Mouse (Mus musculus) liver, embryonic 15.5 days (tissue): ENCODE measurements around the gene Fut9. TPM values are rescaled to one million over a fixed set of nuclear protein-coding genes. Genes with fewer than 3 reads are reported as not detected.

Experiments used
- ATAC-seq: fragments of 200-750 bp; cut with Nextera tagmentation; 2 replicates; pipeline ENCODE4 v1.8.0; 2017; ENCODE audit warnings: moderate number of reproducible peaks, mild to moderate bottlenecking, moderate library complexity; ENCODE audit not compliant: insufficient read depth
- H3K27ac ChIP-seq: fragments of 300-500 bp; sonication (generic); replicated peaks from 2 replicates; pipeline ENCODE4 v1.5.1; 2015; ENCODE audit warnings: mild to moderate bottlenecking, inconsistent platforms
- H3K27me3 ChIP-seq: fragments of 300-500 bp; sonication (generic); 2 replicates; pipeline ENCODE4 v1.6.1; 2015; ENCODE audit warnings: mild to moderate bottlenecking, inconsistent platforms
- H3K36me3 ChIP-seq: fragments of 300-500 bp; sonication (generic); replicated peaks from 2 replicates; pipeline ENCODE4 v1.6.1; 2015; ENCODE audit warnings: moderate library complexity, mild to moderate bottlenecking, inconsistent platforms
- H3K4me1 ChIP-seq: fragments of 300-500 bp; sonication (generic); replicated peaks from 2 replicates; pipeline ENCODE4 v1.6.1; 2015; ENCODE audit warnings: inconsistent platforms
- H3K4me2 ChIP-seq: fragments of 300-500 bp; sonication (generic); 2 replicates; pipeline ENCODE4 v1.6.1; 2015; ENCODE audit warnings: moderate library complexity, mild to moderate bottlenecking, inconsistent platforms
- H3K4me3 ChIP-seq: fragments of 300-500 bp; sonication (generic); replicated peaks from 2 replicates; pipeline ENCODE4 v1.5.1; 2015; ENCODE audit warnings: mild to moderate bottlenecking, inconsistent platforms
- H3K9ac ChIP-seq: fragments of 300-500 bp; sonication (generic); 2 replicates; pipeline ENCODE4 v1.6.1; 2015; ENCODE audit warnings: moderate library complexity, mild to moderate bottlenecking, inconsistent platforms
- H3K9me3 ChIP-seq: fragments of 300-500 bp; sonication (generic); replicated peaks from 2 replicates; pipeline ENCODE4 v1.6.1; 2016; ENCODE audit warnings: inconsistent platforms
- WGBS: fragments of 180-500 bp; shearing (Covaris S2); methylation state at CpG from one replicate; pipeline ENCODE4 v1.1.7; 2015; ENCODE audit warnings: mixed read lengths; ENCODE audit not compliant: insufficient replicate concordance; 5-methylcytosine and 5-hydroxymethylcytosine counted together
- polyA plus RNA-seq: library from polyadenylated mRNA; unstranded; fragments of >200 nt; fragmentation: Nextera tagmentation; extraction: Ambion mirVana; gene quantifications from 2 replicates; pipeline ENCODE4 v1.2.1, GENCODE M21; 2015

Fut9 gene
- polyA plus RNA-seq, 1 experiment from 2014 or later = 0.01 TPM

DNA sequence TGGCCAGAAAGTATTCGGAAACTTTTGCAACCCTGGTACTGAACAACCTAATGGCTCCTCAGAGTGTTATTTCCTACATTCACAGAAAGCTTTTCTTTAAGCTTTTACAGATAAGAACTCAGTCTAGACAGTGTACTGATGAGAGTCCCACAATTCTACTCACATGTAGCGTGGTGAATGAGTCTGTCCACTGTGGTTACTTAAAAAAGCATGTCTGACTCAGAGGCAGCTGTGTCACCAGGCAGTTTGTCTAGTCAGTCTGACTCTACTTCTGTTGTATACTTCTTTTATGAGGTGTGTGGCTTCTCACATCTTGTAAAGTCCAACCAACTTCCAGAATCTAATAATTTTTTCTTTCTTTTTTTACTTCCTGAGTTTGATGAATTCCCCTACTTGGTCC lies 154.5 kb downstream of the Fut9 start:
- Histone ChIP-seq H3K27me3 (no peaks in the 10 kb centered on the region), H3K4me2 (no peak overlapping the region), H3K9ac (no peak overlapping the region), H3K36me3 (no peaks in the 10 kb centered on the region), H3K4me3 (no peak overlapping the region), H3K27ac (no peak overlapping the region), H3K4me1 (no peaks in the 10 kb centered on the region), H3K9me3 (no peaks in the 10 kb centered on the region; the same call in 1 of the 2 replicates)
- 50% methylated on average over 2 of the region's 2 CpGs for WGBS
- ATAC-seq = no peak

DNA sequence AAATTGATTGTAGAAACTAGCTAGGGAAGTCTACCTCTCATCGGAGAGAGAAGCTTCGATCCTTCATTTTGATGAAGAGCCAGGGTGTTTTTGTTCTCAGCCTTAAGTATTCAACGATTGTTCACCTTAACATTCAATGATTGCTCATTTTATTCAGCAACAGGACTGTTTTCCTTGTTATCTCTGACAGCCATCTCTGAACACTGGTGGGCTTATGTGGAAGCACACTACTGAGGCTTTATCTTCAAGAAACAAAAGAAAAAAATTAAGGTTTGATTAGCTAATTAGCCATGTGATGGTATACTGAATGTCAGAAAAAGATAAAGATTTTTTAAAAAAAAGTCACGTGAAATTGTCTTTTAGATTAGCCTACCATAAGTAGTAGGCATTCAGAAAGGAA lies 158.1 kb downstream of the Fut9 start:
- no peaks in the 10 kb centered on the region for H3K4me1 ChIP-seq
- H3K9me3 ChIP-seq = no peaks in the 10 kb centered on the region; the same call in 1 of the 2 replicates
- H3K27me3 ChIP-seq = no peaks in the 10 kb centered on the region
- H3K36me3 ChIP-seq = no peaks in the 10 kb centered on the region
- H3K4me2 ChIP-seq = no peak overlapping the region
- H3K9ac ChIP-seq = no peak overlapping the region
- H3K4me3 ChIP-seq = no peak overlapping the region
- no peak for ATAC-seq
- no peak overlapping the region for H3K27ac ChIP-seq
- 63% methylated on average over 4 of the region's 4 CpGs for WGBS

DNA sequence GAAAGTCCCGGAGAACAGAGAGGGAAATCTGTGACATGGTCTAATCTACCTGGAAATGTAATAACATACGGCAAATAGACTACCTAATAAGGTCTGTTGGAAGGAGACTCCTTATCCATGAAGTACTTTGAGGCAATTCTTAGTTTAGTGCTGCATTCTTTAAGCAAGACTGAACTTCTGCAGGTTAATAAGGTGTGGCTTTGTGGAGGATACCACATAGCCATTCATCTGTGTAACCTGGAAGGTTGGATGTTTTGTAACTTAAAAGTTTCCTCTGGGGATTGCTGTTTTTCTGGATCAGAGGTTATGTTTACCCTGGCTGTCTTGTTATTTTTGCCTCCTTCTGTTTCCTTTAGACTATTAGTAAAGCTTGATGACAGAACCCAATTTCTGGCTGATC lies 166.8 kb downstream of the Fut9 start:
- Histone ChIP-seq H3K36me3 (no peaks in the 10 kb centered on the region), H3K9ac (no peak overlapping the region), H3K4me2 (no peak overlapping the region), H3K9me3 (no peaks in the 10 kb centered on the region), H3K27me3 (no peaks in the 10 kb centered on the region), H3K4me1 (no peaks in the 10 kb centered on the region), H3K4me3 (no peak overlapping the region), H3K27ac (no peak overlapping the region)
- no peak for ATAC-seq
- 43% methylated on average over 2 of the region's 2 CpGs for WGBS

DNA sequence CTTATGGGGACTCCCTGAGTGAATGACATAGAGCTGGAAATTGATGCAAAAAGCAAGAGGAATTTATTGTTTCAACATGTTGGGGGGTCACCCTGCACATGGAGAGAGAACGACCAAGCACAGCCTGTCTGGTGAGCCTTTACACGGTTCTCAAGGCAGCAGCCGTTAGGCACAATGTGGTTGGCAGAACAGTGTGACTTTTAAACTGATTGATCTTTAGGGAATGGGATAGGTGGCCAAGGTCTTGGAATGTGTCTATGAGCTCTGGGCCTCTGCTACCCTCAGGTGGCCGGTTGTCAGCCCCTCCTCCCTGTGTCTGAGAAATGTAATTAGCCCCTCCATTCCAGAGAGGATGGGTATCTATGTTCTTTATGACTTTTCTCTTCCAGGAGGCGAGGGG lies 171.9 kb downstream of the Fut9 start:
- Histone ChIP-seq H3K4me2 (no peak overlapping the region), H3K9me3 (no peaks in the 10 kb centered on the region), H3K36me3 (no peaks in the 10 kb centered on the region), H3K27me3 (no peaks in the 10 kb centered on the region), H3K9ac (no peak overlapping the region), H3K4me3 (no peak overlapping the region), H3K27ac (no peak overlapping the region), H3K4me1 (no peaks in the 10 kb centered on the region)
- WGBS = 43% methylated on average over 5 of the region's 5 CpGs
- ATAC-seq = no peak

DNA sequence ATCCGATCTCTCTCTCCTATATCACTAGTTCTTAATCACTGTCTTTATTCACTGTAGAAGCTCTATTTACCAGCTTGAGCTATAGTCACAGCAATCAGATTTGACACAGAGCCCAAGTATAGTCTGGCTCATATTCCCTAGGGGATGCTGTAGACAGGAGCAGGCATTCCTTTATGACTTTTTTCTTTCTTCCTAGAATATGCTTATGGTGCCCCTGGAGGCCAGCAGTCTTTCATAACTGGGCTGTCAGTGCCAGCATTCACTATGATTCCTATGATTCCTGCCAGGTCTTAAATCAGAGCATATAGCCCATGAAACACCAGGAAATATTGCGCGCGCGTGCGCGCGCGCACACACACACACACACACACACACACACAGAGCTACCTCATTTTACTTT lies 172.6 kb downstream of the Fut9 start:
- no peak for ATAC-seq
- WGBS = 88% methylated on average over 9 of the region's 9 CpGs
- H3K9me3 ChIP-seq = no peaks in the 10 kb centered on the region
- no peak overlapping the region for H3K4me2 ChIP-seq
- no peak overlapping the region for H3K27ac ChIP-seq
- no peak overlapping the region for H3K4me3 ChIP-seq
- H3K9ac ChIP-seq = no peak overlapping the region
- H3K36me3 ChIP-seq = no peaks in the 10 kb centered on the region
- H3K27me3 ChIP-seq = no peaks in the 10 kb centered on the region
- H3K4me1 ChIP-seq = no peaks in the 10 kb centered on the region

DNA sequence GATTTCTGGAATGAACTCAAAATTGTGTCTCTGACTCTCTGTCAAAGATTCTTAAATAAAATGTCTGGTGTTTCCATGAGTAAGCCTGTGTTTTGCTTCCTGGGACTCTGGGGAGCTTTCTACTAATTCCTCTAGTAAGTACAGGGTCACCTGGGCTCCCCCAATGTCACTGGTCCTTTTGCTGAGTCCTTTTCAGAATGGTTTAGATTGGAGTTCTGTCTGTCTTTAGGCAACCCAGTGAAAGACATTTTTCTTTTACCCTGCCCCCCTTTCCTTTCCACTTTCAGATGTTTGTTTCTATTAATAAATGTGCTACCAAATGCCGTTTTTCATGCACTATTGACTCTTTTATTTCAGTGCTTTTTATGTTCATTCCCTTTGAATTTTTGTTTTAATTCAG lies 173.0 kb downstream of the Fut9 start:
- Histone ChIP-seq H3K27ac (no peak overlapping the region), H3K4me2 (no peak overlapping the region), H3K4me1 (no peaks in the 10 kb centered on the region), H3K9ac (no peak overlapping the region), H3K4me3 (no peak overlapping the region), H3K27me3 (no peaks in the 10 kb centered on the region), H3K36me3 (no peaks in the 10 kb centered on the region), H3K9me3 (no peaks in the 10 kb centered on the region)
- WGBS = 10% methylated on average over 1 of the region's 1 CpGs
- ATAC-seq = no peak

DNA sequence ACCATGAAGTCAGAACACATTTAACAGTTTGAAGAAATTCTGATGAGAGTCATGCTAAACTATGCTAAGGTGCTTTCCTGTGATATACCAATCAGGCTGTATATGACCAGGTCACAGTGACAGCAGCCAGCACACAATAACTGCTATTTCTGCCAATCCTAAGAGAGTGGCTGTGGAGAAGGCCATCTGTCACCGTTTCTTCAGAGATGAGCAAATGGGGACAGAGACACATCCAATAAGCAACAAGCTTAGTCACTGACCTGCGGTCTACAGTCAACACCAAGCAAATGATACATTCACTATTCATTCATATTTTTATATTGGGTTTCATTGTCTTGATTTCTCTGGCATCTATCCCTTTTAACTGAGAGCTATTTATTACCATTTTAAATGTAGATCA lies 176.9 kb downstream of the Fut9 start:
- WGBS = 59% methylated on average over 2 of the region's 2 CpGs
- H3K27me3 ChIP-seq = no peaks in the 10 kb centered on the region
- H3K4me3 ChIP-seq = no peak overlapping the region
- no peak overlapping the region for H3K9ac ChIP-seq
- no peaks in the 10 kb centered on the region for H3K9me3 ChIP-seq
- H3K4me2 ChIP-seq = no peak overlapping the region
- no peaks in the 10 kb centered on the region for H3K4me1 ChIP-seq
- ATAC-seq = no peak
- no peak overlapping the region for H3K27ac ChIP-seq
- no peaks in the 10 kb centered on the region for H3K36me3 ChIP-seq

DNA sequence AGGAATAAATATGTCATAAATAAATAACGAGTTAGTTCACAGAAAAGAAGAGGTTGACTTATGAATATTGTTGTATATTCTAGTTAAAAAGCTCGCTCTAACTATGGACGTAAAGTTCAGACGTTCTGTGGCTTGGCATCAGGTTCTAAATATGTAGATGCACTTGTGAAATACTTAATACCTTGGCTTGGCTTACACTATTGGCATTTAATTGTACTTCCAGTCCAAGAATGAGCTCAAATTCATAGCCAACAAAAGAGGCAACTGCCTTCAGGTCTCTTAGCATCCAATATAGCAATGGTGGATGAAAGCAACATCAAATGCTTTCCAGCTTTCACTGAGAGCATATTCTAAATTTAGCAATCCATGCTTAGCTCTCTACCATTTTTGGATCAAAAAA lies 182.7 kb downstream of the Fut9 start:
- Histone ChIP-seq H3K4me3 (no peak overlapping the region), H3K4me1 (no peaks in the 10 kb centered on the region), H3K27ac (no peak overlapping the region), H3K4me2 (no peak overlapping the region), H3K9ac (no peak overlapping the region), H3K36me3 (no peaks in the 10 kb centered on the region), H3K9me3 (no peaks in the 10 kb centered on the region), H3K27me3 (no peaks in the 10 kb centered on the region)
- WGBS = 51% methylated on average over 4 of the region's 4 CpGs
- ATAC-seq = no peak

DNA sequence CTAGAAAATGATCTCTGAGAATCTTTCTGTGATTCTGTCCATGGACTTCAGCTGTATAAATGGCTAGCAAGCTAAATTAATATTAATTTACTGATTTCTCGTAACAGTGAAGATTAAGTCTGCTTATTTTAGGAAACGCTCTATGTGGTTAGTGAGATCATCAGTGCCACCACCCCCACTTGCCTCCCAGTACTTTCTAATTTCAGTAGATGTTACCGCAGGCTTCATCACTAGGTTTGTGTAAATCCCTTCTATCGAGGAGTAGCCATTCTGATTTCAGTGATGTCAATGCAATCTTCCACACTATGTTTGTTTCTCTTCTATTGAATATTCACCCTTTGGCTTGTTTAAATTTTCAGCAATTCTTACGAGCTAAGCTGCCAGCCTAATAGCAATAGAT lies 186.6 kb downstream of the Fut9 start:
- no peaks in the 10 kb centered on the region for H3K27me3 ChIP-seq
- H3K4me3 ChIP-seq = no peak overlapping the region
- no peak overlapping the region for H3K4me2 ChIP-seq
- H3K27ac ChIP-seq = no peak overlapping the region
- ATAC-seq = no peak
- no peaks in the 10 kb centered on the region for H3K4me1 ChIP-seq
- H3K36me3 ChIP-seq = no peaks in the 10 kb centered on the region
- 61% methylated on average over 5 of the region's 5 CpGs for WGBS
- no peak overlapping the region for H3K9ac ChIP-seq
- H3K9me3 ChIP-seq = no peaks in the 10 kb centered on the region

DNA sequence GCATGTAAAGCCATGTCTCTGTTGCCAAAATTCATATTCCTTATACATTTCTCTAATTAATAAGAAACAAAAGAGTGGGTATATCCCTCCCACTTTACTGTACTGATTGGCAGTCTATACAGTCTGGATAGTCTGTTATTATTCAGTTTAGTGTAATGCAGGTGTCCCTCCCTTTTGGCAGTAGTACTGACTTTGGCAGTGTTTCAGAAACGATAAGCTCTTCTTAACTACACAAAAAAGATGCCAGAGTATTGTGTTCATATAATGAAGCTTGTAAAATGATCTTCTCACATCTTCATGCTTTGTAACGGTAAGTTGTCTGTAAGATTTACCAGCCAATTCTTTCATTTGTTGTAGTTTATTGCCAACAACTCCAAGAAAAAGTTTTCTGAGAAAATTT lies 189.6 kb downstream of the Fut9 start:
- Histone ChIP-seq H3K36me3 (no peaks in the 10 kb centered on the region), H3K4me1 (no peaks in the 10 kb centered on the region), H3K4me3 (no peak overlapping the region), H3K4me2 (no peak overlapping the region), H3K27ac (no peak overlapping the region), H3K27me3 (no peaks in the 10 kb centered on the region), H3K9me3 (no peaks in the 10 kb centered on the region), H3K9ac (no peak overlapping the region)
- 56% methylated on average over 2 of the region's 2 CpGs for WGBS
- no peak for ATAC-seq

DNA sequence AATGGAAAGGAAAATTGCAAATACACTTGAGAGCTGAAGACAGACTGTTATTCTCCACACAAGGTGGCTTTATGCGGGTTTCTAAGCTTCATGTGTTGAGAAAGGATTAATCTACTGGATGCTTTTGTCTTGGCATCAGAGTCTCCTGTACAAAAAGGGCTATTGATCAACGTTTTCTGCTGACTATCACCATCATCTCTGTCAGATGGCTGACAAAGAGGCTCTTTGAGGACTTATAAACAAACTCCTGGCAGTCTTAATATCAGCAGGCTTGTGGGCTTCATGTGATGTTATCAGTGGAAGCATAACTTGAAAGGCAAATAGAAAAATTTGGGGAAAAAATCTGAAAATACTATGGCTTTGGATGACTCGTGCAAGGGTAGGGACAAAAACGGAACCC lies 206.8 kb downstream of the Fut9 start:
- Histone ChIP-seq H3K4me1 (no peaks in the 10 kb centered on the region), H3K27ac (no peak overlapping the region), H3K4me3 (no peak overlapping the region), H3K9ac (no peak overlapping the region), H3K27me3 (no peaks in the 10 kb centered on the region), H3K9me3 (no peaks in the 10 kb centered on the region), H3K4me2 (no peak overlapping the region), H3K36me3 (no peaks in the 10 kb centered on the region)
- 54% methylated on average over 4 of the region's 4 CpGs for WGBS
- no peak for ATAC-seq
